Mouse (Mus musculus) neutrophil, adult 5-6 weeks (primary cell): ENCODE data around the gene Stat1. TPM values are rescaled to one million over a fixed set of nuclear protein-coding genes. Genes with fewer than 3 reads are reported as not detected.

Experiments used
- ATAC-seq: fragments of 151-379, 151-347 bp; 2 replicates; pipeline ENCODE4 v1.8.0; 2017; ENCODE audit warnings: mild to moderate bottlenecking, moderate TSS enrichment; ENCODE audit not compliant: insufficient number of reproducible peaks, poor library complexity, low FRiP score, severe bottlenecking; ENCODE audit errors: extremely low read depth
- total RNA-seq: library from RNA; stranded (forward); fragments of 200-1000 nt; gene quantifications from 2 replicates; pipeline ENCODE4 v1.2.3, GENCODE M21; 2017

Gene Stat1
- total RNA-seq, 1 experiment from 2014 or later: 358 TPM

DNA sequence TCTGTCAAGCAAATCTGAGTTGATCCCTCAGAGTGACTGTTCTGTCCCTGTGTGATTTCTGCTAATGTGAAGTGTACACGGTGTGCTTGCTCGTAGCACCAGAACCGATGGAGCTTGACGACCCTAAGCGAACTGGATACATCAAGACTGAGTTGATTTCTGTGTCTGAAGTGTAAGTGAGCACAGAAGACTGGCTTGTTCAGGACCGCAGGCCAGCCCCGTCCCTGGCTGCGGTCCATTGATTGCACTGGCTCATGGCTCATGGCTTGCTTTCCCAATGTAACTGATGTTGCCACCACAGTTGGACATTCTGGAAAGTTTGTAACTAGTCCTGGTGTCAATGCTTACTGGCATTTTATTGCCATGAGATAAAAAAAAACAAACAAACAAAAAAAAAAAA, 35.6 kb downstream of the Stat1 start:
- ATAC-seq: no peak

DNA sequence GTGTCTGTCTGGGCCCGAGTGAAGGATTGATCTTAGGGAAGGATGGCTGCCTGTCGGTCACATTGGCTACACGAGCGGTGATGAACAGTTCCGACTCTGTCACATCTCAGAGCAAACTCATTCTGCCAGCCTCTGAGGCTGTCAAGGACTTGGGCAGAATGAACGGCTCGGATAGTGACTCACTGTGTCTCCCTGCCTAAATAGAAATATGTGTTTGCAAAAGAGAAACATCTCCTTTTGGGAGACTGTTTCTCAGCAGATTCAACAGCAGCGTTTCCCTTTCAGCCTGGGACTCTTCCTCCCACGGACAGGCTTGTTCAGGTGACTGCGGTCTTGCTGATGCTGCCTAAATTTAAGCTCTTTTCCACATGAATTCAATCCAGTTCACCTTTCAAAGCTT, 37.1 kb downstream of the Stat1 start:
- ATAC-seq: no peak

DNA sequence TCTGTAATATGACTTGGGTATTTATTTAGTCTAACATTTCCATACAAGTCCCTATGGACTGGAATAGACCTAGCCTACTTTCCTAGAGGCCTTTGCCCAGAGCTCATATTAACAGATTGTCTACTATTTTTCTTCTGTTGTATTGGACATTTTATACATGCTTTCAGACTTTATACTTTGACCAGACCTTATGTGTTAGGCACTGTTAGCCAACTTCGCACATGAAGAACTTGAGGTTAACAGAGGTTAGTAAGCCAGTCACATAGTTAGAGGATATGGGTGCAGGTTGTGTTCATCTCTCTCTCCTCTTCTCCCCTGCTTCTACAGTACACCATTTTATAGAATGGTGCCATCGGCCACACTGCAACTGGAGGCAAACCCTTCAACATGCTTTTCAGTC, 38.8 kb downstream of the Stat1 start:
- ATAC-seq: no peak

DNA sequence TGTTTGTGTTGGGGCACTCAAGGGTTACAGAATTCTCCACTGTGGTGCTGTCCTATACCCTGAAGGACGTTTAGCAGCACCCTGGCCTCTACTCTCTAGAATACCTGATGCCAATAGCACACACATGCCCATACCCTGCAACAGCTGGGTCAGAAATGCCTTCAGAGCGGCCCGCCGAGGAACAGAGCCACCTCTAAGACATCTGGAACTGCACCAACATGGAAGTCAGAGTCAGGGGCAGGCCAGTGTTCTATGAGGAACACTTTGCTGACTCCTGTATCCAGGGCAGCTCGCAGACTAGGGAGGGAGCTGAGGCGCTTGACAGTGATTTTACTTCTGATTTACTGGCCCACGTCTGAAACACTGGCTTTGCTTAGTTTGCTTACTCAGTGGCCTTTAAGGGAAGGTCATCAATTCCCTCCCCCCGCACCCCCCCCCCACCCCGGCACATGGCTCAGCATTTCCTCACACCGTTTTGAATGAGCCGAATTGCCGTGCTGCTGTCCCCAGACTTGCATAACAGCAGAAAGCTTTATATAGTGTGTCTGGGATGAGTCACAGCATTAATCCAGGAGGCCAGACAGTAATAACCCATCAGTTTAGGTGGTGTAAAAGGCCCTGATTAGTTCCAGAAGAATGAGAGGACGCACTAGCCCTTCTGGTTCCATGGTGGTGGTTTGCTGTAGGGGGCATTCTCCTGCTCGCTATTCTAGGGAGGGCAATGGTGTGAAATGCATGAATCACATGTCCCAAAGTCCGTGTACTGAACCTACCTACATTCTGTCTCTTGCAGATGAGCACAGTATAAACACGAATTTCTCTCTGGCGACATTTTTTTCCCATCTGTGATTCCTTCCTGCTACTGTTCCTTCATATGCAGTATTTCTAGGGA, 39.5 kb downstream of the Stat1 start:
- ATAC-seq: no peak

DNA sequence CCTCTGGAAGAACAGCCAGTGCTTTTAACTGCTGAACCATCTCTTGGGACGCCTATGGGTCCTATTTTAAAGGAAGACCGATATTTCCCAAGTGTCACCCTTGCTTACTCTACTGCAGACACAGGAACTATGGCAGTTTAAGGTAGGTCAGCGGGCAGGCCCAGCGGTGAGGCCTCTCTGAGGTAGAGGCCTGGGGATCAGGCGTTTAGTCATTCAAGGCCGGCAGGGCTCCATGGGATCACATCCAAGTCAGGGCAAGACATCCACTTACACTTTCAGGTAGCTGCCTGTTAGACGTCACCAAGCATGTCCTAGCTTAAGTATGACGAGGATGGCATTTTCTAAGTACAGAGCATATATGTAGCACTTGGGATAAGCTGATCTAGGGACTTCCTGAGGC, 41.9 kb downstream of the Stat1 start:
- no peak for ATAC-seq

DNA sequence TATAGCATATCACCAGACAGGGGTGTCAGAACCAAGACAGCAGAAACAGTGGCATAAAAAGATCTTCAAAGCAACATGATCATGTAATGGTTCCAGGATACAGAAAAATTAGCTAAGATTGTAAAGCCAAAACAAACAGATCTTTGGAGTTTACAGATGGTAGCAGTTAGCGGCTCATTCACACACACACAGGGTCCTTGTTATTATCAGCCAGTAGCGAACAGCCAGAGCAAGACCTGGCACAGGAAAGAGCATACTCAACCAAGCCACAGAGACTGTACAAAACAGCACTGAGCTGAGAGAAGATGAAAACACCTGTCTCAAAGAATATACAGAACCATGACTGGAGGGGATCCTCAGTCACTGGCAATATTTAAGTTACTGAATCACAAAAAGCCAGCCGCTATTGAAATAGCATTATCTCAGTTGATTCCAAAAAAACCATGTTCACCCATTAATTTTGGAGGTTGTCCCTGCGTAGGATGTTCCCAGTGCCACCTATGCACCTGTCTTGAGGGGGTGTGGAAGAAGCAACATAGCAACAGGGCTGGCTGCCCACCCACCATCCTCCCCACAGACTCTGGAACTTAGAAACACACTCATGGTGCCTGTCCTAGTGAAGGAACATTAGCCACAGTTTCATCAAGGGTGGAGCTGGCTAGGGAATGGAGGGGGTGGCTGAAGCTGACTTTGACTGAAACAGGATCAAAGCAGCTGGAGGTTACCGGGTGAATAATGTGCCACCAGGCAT, 44.6 kb downstream of the Stat1 start:
- no peak for ATAC-seq

DNA sequence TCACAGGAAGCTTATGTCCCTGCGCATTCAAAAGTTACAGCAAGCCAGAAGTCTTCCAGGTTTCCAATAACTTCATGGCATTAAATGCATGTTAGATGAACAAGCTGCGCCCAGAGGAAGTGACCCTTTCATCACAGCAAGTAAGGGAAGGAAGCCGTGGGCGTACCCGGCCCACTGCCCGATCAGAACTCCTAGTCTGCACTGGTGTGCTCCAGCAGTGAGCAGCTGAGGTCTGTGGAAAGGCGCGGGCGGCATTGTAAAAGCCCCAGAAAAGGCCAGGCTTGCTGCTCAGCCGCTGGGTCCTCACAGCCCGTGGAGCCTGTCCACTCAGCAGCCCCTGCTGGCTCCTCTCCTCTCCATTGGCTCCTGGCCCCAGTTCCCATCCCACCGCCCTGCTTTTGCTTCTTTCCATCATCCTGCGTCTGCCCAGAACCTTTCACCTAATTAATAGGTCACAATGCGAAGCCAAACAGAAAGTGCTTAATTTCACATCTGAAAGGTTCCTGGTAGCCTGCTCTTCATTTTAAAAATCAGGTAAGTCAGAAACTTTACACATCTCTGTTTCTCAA, 47.5 kb downstream of the Stat1 start:
- no peak for ATAC-seq

DNA sequence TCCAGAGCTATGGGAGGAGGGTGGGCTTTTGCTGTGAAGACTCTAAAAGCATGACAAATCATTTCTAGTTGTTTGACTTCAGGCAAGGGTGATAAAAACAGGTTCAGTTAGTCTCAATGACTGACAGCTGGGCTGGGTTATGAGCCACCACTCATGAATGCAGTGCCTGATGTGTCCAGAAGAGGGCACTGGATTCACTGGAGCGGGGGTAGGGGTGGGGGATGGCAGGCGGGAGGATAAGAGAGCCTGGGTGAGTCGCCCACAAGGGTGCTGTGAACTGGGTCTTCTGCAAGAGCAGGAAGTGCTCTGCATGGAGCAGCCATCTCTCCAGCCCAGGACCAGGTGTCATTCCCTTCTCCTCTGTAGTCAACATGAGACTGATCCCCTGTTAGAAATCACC, 50.8 kb downstream of the Stat1 start:
- ATAC-seq: peak; percentile 50; the same call in 1 of the 2 replicates

DNA sequence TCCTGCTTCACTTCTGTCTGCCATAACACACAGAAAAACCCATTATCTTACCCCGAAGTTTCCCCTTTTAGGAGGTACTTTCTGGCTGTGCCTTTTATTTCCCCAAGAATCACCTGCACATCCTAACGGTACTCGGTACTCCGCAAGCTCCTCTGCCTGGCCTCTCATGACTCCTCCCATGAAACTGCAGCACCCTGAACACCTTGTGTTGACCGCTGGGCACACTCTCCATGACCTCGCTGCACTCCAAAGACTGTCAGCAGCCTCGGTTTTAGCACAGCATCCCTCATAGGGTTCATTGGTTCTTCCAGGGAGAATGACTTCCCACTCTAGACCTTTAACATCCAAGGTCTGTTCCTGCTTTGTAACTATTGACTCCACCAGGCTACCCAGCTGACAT, 51.5 kb downstream of the Stat1 start:
- no peak for ATAC-seq

DNA sequence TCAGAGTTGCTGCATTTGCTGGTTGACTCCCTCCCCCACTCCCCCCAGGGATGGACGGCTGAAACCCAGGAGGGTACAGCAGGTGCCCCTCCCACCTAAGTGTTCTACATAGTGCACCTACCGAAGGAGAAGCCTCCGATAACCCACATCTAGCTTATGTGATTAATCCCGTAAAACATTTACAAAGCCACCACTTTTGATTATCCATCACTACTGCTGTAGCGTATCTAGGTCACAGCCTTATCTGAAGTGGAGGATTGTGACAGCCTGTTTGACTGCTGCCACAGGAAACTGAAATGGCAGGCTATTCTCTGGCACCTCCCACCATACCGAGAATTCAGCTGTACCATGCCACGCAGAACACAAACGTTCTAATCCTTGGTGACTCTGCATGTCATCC, 52.0 kb downstream of the Stat1 start:
- no peak for ATAC-seq

DNA sequence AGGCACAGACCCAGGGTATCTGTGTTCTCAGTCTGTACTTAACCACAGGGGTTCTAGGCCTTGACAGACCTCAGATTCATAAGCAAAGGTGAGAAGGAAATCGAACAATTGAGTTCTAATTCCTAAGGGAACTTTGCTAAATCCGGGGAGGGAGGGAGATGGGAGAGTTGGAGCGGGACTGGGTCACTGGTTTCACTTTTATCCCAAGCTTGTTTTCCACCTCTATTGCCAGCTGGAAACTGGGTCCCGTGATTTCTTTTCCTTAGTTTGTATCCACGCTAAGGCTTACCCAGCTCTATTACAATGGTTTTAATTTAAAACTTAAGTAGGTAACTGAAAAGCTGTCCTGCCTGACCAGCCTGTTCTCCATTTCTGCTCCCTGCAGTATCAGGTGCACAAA, 56.1 kb downstream of the Stat1 start:
- no peak for ATAC-seq

DNA sequence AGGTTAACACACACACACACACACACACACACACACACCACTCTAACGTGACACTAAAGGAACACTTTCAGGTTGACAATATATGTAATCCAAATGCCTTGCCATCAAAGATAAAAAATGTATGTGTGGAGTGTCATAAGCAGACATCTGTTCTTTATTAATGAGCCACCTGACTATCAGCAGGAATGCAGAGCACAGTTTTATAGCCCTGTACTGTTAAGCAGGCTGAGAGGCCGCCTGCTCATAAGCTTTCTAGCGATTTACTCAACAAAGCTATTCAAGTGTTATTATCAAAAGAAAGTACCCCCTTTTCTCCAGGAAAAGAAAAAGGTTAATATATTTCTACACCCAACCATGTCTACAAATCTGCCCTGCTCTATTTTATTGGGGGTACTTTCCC, 56.7 kb downstream of the Stat1 start:
- no peak for ATAC-seq

DNA sequence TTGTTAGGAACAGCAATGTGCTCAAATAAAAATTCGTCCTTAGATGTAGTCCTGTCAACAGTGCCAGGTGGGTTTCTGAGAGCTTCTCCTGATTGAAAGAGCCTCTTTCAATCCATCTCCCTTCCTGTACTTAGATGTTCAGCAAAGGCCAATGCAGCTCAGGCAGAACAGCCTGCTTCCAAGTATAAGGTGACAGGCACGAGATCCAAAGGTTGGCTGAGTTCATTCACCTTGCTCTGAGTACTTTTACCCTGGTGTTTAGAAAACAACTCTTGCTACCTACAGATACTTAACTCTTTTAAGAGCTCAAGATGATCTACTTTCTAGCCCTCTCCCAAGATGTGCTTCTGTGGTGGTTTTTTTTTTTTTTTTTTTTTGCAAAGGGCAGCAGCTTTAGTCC, 57.8 kb downstream of the Stat1 start:
- ATAC-seq: no peak

DNA sequence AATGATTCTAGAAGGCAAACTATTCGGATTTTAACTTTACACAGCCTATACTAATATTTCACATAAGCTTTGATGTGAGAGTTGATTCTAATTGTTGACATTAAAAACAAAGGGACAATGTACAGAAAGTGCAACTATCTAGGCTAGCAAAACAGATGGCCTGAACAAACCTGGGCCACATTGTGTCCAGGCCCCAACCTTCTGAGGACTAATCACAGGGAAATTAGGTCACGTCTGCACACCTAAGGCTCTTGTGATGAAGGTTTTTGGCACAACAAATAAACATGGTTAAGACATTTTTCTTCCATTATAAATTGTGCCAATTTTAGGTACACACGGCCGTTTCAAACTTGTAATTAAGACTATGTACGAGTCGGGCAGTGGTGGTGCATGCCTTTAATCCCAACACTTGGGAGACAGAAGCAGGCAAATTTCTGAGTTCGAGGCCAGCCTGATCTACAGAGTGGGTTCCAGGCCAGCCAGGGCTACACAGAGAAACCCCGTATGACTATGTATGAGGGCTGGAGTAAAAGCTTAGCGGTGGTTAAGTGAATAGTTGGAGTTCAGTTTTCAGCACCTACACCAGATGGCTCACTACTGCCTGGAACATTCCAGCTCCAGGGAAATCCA, 60.8 kb downstream of the Stat1 start:
- no peak for ATAC-seq

DNA sequence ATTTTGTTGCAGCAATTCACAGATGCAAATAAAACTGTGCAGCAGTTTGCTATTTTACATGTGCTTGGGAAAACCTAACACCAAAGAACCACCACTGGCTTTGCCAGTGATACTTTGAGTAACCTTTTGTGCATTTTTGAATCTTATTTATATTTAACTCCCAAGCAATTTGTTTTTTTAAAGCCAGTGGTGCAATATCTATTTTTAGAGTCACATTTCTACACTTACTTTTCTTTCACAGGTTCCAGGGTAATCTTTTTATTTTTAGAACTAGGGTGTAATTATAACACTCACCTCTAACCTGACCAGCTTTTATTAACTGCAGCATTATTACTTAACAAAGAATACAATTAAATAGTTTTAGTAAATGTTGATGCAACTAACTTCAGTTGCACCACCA, 62.8 kb downstream of the Stat1 start:
- no peak for ATAC-seq

DNA sequence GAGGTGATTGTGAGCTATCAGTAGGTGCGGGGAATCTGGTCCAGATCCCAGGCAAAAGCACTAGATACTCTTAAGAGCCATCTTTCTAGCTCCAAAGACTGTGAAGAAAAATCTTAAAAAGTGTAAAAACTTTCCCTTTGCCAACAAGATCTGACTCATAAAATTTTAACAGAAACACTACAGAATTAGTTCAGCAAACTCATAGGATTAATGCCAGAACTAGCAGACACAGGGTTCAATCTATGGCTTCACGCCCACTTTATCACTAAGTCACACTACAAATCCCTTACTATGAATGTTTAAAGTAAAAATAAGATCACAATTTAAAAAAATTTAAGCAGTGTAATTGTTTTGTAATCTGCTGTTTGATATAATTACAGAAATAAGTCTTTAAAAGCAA, 63.8 kb downstream of the Stat1 start:
- ATAC-seq: no peak
